ENCODE assay signal across 11 mouse cellular contexts in genomic region chr17:72720753-72721152, GRCm38 (mm10).
DNase-seq lines count a peak whose midpoint lies in the region; ATAC-seq and TF ChIP-seq lines count a peak whose summit lies in the region.
"Had no signal": no experiment of that assay in that cellular context is flagged by ENCODE, and none has a peak within 500 bp of the region (broad histone marks: within the 10 kb centered on the region; RNA-seq: fewer than 3 reads in every experiment).

No protein-coding gene starts in this region.

- no peaks in the 10 kb centered on the region for H3K79me2 ChIP-seq in liver, adult 2 months (ENCODE audit: control insufficient read depth, insufficient read depth, low read length)

- no peak for ATAC-seq in liver, embryonic 11.5 days (replicated peaks; ENCODE audit: low FRiP score)
- peak; percentile 51; the same call in 1 of the 2 replicates for ATAC-seq in forebrain, embryonic 13.5 days
- no peak for ATAC-seq in neural tube, embryonic 11.5 days (ENCODE audit: insufficient read depth, low FRiP score, low TSS enrichment)

- no peak for DNase-seq in liver, adult 2 months (ENCODE audit: extremely low read depth, low read depth, low spot score)
- DNase-seq in liver, embryonic 11.5 days (ENCODE audit: low spot score), result no peak
- DNase-seq in brain, adult 2 months (ENCODE audit: low read depth, low spot score), result peak; percentile 4
- DNase-seq in neural tube, embryonic 11.5 days (ENCODE audit: low spot score), result peak; percentile 40
- no peak for DNase-seq in layer of hippocampus, adult 9-11 months
- DNase-seq in spleen, postnatal 10 days (ENCODE audit: low spot score in 2 of 2), result no peak
- DNase-seq: thymus, postnatal 4 days had no signal

- no peak overlapping the region for H3K4me3 ChIP-seq in liver, adult 2 months (ENCODE audit: insufficient read depth, low read depth, low read length)
- no peak overlapping the region for H3K4me3 ChIP-seq in liver, embryonic 11.5 days (ENCODE audit: low read depth, low read length)
- H3K4me3 ChIP-seq in forebrain, embryonic 13.5 days, result no peak overlapping the region
- no peak overlapping the region for H3K4me3 ChIP-seq in neural tube, embryonic 11.5 days (ENCODE audit: low read depth, low read length)
- H3K4me3 ChIP-seq: heart, embryonic 13.5 days; limb, embryonic 15.5 days; neural tube, embryonic 13.5 days had no signal

- 54% methylated on average over 7 of the region's 7 CpGs for WGBS in liver, adult 2 months
- 58% methylated on average over 7 of the region's 7 CpGs for WGBS in liver, embryonic 11.5 days
- WGBS in forebrain, embryonic 13.5 days, result 59% methylated on average over 7 of the region's 7 CpGs
- 59% methylated on average over 7 of the region's 7 CpGs for WGBS in neural tube, embryonic 11.5 days

- no peaks in the 10 kb centered on the region for H3K27me3 ChIP-seq in liver, adult 2 months (ENCODE audit: control insufficient read depth, insufficient read depth, low read length)
- H3K27me3 ChIP-seq in liver, embryonic 11.5 days (replicated peaks; ENCODE audit: control insufficient read depth, insufficient read depth, low read length), result no peaks in the 10 kb centered on the region
- H3K27me3 ChIP-seq in forebrain, embryonic 13.5 days, result no peaks in the 10 kb centered on the region
- no peaks in the 10 kb centered on the region for H3K27me3 ChIP-seq in neural tube, embryonic 11.5 days (ENCODE audit: control insufficient read depth, insufficient read depth, low read length)
- H3K27me3 ChIP-seq: heart, embryonic 13.5 days; limb, embryonic 15.5 days; neural tube, embryonic 13.5 days had no signal

- no peaks in the 10 kb centered on the region for H3K4me1 ChIP-seq in liver, adult 2 months (ENCODE audit: control insufficient read depth, insufficient read depth, low read length)
- H3K4me1 ChIP-seq in liver, embryonic 11.5 days (replicated peaks; ENCODE audit: control insufficient read depth, insufficient read depth, low read length), result no peaks in the 10 kb centered on the region
- no peaks in the 10 kb centered on the region for H3K4me1 ChIP-seq in forebrain, embryonic 13.5 days
- H3K4me1 ChIP-seq in neural tube, embryonic 11.5 days (ENCODE audit: control insufficient read depth, insufficient read depth, low read length), result no peaks in the 10 kb centered on the region
- H3K4me1 ChIP-seq: heart, embryonic 13.5 days; limb, embryonic 15.5 days had no signal

- TF ChIP-seq CTCF in liver, adult 2 months (IDR thresholded peaks at IDR 0.05; ENCODE audit: low read depth, low read length), result 0 out of 2 replicates have a peak, but pooled peaks have one; percentile 19

- no peak for TF ChIP-seq POLR2A in liver, adult 2 months (IDR thresholded peaks at IDR 0.05; ENCODE audit: extremely low read depth, insufficient read depth, low read length)

- no peak overlapping the region for H3K27ac ChIP-seq in liver, adult 2 months (replicated peaks; ENCODE audit: insufficient read depth, low read depth, low read length)
- no peak overlapping the region for H3K27ac ChIP-seq in liver, embryonic 11.5 days (ENCODE audit: low read depth, low read length)
- H3K27ac ChIP-seq in forebrain, embryonic 13.5 days, result no peak overlapping the region
- H3K27ac ChIP-seq in neural tube, embryonic 11.5 days (ENCODE audit: low read depth, low read length), result no peak overlapping the region
- H3K27ac ChIP-seq: heart, embryonic 13.5 days; limb, embryonic 15.5 days; neural tube, embryonic 13.5 days had no signal

- no peaks in the 10 kb centered on the region for H3K9me3 ChIP-seq in liver, embryonic 11.5 days (ENCODE audit: control insufficient read depth, low read length)
- no peaks in the 10 kb centered on the region for H3K9me3 ChIP-seq in forebrain, embryonic 13.5 days (replicated peaks)
- no peaks in the 10 kb centered on the region for H3K9me3 ChIP-seq in neural tube, embryonic 11.5 days (ENCODE audit: control insufficient read depth, low read length)
- H3K9me3 ChIP-seq: heart, embryonic 13.5 days; limb, embryonic 15.5 days; neural tube, embryonic 13.5 days had no signal

- no peaks in the 10 kb centered on the region for H3K36me3 ChIP-seq in liver, adult 2 months (ENCODE audit: control insufficient read depth, insufficient read depth, low read length)
- H3K36me3 ChIP-seq in liver, embryonic 11.5 days (ENCODE audit: control insufficient read depth, insufficient read depth, low read length), result no peaks in the 10 kb centered on the region
- no peaks in the 10 kb centered on the region for H3K36me3 ChIP-seq in forebrain, embryonic 13.5 days (ENCODE audit: poor library complexity, severe bottlenecking)
- no peaks in the 10 kb centered on the region for H3K36me3 ChIP-seq in neural tube, embryonic 11.5 days (ENCODE audit: control insufficient read depth, insufficient read depth, low read length)
- H3K36me3 ChIP-seq: heart, embryonic 13.5 days; limb, embryonic 15.5 days; neural tube, embryonic 13.5 days had no signal

- H3K4me2 ChIP-seq in liver, embryonic 11.5 days, result no peak overlapping the region
- H3K4me2 ChIP-seq in forebrain, embryonic 13.5 days, result no peak overlapping the region
- H3K4me2 ChIP-seq in neural tube, embryonic 11.5 days (ENCODE audit: low read depth), result no peak overlapping the region
- H3K4me2 ChIP-seq: heart, embryonic 13.5 days; limb, embryonic 15.5 days; neural tube, embryonic 13.5 days had no signal

- H3K9ac ChIP-seq in liver, adult 2 months (ENCODE audit: low read depth, low read length), result no peak overlapping the region
- no peak overlapping the region for H3K9ac ChIP-seq in liver, embryonic 11.5 days (ENCODE audit: low read depth, low read length)
- no peak overlapping the region for H3K9ac ChIP-seq in forebrain, embryonic 13.5 days
- no peak overlapping the region for H3K9ac ChIP-seq in neural tube, embryonic 11.5 days (ENCODE audit: low read length)
- H3K9ac ChIP-seq: heart, embryonic 13.5 days; limb, embryonic 15.5 days; neural tube, embryonic 13.5 days had no signal

Comparison
In these comparisons a context has a peak if more than half of its experiments do, and no peak if none do; other contexts are left out.
1. DNase-seq: peak in brain, adult 2 months (single experiment) and neural tube, embryonic 11.5 days (single experiment); none in liver, adult 2 months (single experiment), liver, embryonic 11.5 days (single experiment), layer of hippocampus, adult 9-11 months (single experiment) and spleen, postnatal 10 days (0 of 2).